Mouse (Mus musculus) heart, embryonic 11.5 days (tissue): Measurements from ENCODE around the gene Sun2. TPM values are rescaled to one million over a fixed set of nuclear protein-coding genes. Genes with fewer than 3 reads are reported as not detected.
A peak's percentile ranks its signal among the peaks of the same experiment; 100 is the strongest.

ENCODE experiments used
- ATAC-seq: fragments of 200-750 bp; cut with Nextera tagmentation; replicated peaks from 2 replicates; pipeline ENCODE4 v1.8.0; 2017; ENCODE audit warnings: moderate library complexity; ENCODE audit not compliant: insufficient number of reproducible peaks, low FRiP score, low TSS enrichment
- H3K27ac ChIP-seq: fragments of 300-500 bp; sonication (generic); 2 replicates; pipeline ENCODE4 v1.5.1; 2014; ENCODE audit warnings: mild to moderate bottlenecking, low read depth, low read length
- H3K27me3 ChIP-seq: fragments of 300-500 bp; sonication (generic); 2 replicates; pipeline ENCODE4 v1.6.1; 2014; ENCODE audit warnings: mild to moderate bottlenecking, low read length, mixed read lengths; ENCODE audit not compliant: control insufficient read depth, insufficient read depth
- H3K36me3 ChIP-seq: fragments of 300-500 bp; sonication (generic); 2 replicates; pipeline ENCODE4 v1.6.1; 2014; ENCODE audit warnings: mild to moderate bottlenecking, low read length, moderate library complexity, mixed read lengths; ENCODE audit not compliant: control insufficient read depth, insufficient read depth
- H3K4me1 ChIP-seq: fragments of 300-500 bp; sonication (generic); 2 replicates; pipeline ENCODE4 v1.6.1; 2014; ENCODE audit warnings: low read length; ENCODE audit not compliant: control insufficient read depth, insufficient read depth
- H3K4me2 ChIP-seq: fragments of 300-500 bp; sonication (generic); 2 replicates; pipeline ENCODE4 v1.6.1; 2014; ENCODE audit warnings: mild to moderate bottlenecking, moderate library complexity
- H3K4me3 ChIP-seq: fragments of 300-500 bp; sonication (generic); 2 replicates; pipeline ENCODE4 v1.5.1; 2014; ENCODE audit warnings: low read depth, low read length
- H3K9ac ChIP-seq: fragments of 300-500 bp; sonication (generic); 2 replicates; pipeline ENCODE4 v1.6.1; 2014; ENCODE audit warnings: mild to moderate bottlenecking, low read depth, low read length, moderate library complexity
- H3K9me3 ChIP-seq: fragments of 300-500 bp; sonication (generic); replicated peaks from 2 replicates; pipeline ENCODE4 v1.6.1; 2016; ENCODE audit warnings: low read length; ENCODE audit not compliant: control insufficient read depth
- WGBS: fragments of 180-500 bp; shearing (Covaris S2); extraction: QIAGEN DNeasy Blood & Tissue Kit; methylation state at CpG from one replicate; pipeline ENCODE4 v1.1.7; 2014; ENCODE audit not compliant: insufficient replicate concordance; 5-methylcytosine and 5-hydroxymethylcytosine counted together
- polyA plus RNA-seq: library from polyadenylated mRNA; unstranded; fragments of >200 nt; fragmentation: Nextera tagmentation; extraction: Ambion mirVana; gene quantifications from 2 replicates; pipeline ENCODE4 v1.2.1, GENCODE M21; 2014

Sun2 gene
- polyA plus RNA-seq, 1 experiment from 2014 or later, result 4.9 TPM

DNA sequence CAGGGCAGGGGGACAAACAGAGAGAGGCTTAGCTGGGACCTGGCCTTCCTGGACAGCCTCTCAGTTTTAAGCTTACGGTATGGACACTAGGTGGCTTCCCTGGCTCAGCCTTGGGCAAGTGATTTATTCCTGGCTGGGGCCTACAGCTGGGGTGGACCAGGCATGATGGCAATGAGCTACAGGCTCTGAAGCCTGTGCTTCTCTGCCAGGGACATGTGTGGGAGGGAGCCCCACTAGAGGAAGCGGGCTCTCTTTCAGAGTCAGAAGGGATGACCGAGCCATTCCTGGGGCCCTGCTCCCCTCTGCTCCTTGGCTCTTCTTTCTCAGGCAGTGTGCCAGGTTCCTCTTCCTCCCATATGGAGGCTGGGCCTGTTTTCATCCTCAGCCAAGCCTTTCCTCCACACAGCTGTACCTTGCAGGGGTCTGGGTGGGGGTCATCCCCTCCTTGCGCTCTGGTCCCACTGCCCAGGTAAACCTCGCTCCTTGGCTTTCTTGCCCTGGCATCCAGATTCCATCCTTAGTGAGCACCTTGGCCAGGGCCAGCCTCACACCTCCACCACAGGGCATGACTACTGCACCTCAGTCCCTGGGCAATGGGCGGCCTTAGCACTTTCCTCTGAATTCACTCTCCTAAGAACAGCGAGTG, 21.4 kb upstream of the Sun2 start:
- Histone ChIP-seq H3K27me3 (no peaks in the 10 kb centered on the region), H3K27ac (no peak overlapping the region), H3K4me2 (no peak overlapping the region), H3K4me1 (peaks cover 11% of the 10 kb centered on the region), H3K4me3 (no peak overlapping the region), H3K9me3 (no peaks in the 10 kb centered on the region), H3K36me3 (0 out of 2 replicates have a peak, but pooled peaks cover 2% of the 10 kb centered on the region), H3K9ac (no peak overlapping the region)
- 88% methylated on average over 7 of the region's 7 CpGs for WGBS
- ATAC-seq, result no peak

GRCm38 (mm10) chr15:79763001-79763400, 20.7 kb upstream of the Sun2 start:
- Histone ChIP-seq H3K27ac (no peak overlapping the region), H3K4me3 (no peak overlapping the region), H3K36me3 (0 out of 2 replicates have a peak, but pooled peaks cover 2% of the 10 kb centered on the region), H3K4me2 (no peak overlapping the region), H3K9ac (no peak overlapping the region), H3K27me3 (no peaks in the 10 kb centered on the region), H3K4me1 (peaks cover 11% of the 10 kb centered on the region), H3K9me3 (no peaks in the 10 kb centered on the region)
- ATAC-seq, result no peak
- WGBS, result 78% methylated on average over 9 of the region's 9 CpGs

- Histone ChIP-seq H3K27me3 (no peaks in the 10 kb centered on the region), H3K9ac (no peak overlapping the region), H3K27ac (no peak overlapping the region), H3K4me2 (no peak overlapping the region), H3K4me1 (no peaks in the 10 kb centered on the region; the same call in none of the 2 replicates), H3K36me3 (0 out of 2 replicates have a peak, but pooled peaks cover 2% of the 10 kb centered on the region), H3K9me3 (no peaks in the 10 kb centered on the region), H3K4me3 (no peak overlapping the region)
- no peak for ATAC-seq
- 89% methylated on average over 6 of the region's 6 CpGs for WGBS
These were observed 18.6 kb upstream of the Sun2 start for GRCm38 (mm10) chr15:79760956-79761355.

DNA sequence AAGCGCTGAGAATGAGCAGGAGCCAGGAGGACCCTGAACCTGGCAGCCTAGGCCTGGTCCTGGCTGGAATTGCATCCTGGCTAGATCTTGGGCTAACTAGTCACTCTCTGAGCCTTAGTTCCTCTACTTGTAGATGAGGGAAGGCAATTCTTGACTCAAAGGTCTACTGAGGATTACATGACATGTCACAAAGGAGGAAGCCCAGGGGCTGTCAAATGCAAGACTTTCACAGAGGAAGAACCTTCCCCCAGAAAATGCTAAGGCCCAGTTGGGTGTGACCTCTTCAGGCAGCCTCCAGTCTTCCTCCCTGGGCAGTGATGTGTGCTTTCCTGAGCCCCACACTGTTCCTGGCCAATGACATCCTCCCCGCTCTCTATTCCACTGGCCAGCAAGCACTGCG, 14.8 kb upstream of the Sun2 start:
- H3K27ac ChIP-seq, result no peak overlapping the region
- no peak overlapping the region for H3K4me2 ChIP-seq
- H3K4me1 ChIP-seq, result no peaks in the 10 kb centered on the region
- H3K27me3 ChIP-seq, result no peaks in the 10 kb centered on the region
- no peak for ATAC-seq
- H3K9ac ChIP-seq, result no peak overlapping the region
- no peaks in the 10 kb centered on the region for H3K9me3 ChIP-seq
- no peaks in the 10 kb centered on the region for H3K36me3 ChIP-seq
- WGBS, result 83% methylated on average over 3 of the region's 3 CpGs
- no peak overlapping the region for H3K4me3 ChIP-seq

DNA sequence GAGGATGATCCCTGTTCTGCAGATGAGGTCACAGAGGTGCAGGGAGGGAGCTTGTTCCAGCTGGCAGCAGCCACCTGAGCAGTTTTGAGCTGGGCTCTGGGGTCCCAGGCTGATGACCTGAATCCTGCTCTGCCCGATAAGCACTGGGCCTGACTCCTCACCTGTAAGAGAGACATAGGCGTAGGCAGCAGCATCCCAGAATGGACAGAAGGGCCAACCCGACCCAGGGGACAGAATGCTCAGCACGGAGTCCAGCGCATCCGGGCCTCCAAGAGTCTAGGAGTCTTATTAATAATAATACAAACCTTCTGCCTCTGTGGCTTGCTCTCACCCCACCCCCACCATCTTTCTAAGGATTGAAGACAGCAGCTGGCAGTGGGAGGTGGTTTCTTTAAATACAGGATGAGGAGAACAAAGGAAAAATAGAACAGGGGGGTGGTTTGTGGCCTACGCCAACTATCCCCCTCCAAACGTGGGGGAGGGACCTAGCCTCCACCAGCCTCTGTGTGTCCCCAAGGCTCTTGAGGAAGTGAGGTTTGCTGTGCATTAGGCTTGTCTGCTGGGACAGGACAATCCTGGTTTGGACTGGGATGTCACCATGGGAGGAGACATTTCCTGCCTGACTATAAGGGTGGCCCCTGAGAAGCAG, 13.8 kb upstream of the Sun2 start:
- ATAC-seq, result no peak
- Histone ChIP-seq H3K27ac (no peak overlapping the region), H3K4me1 (no peaks in the 10 kb centered on the region), H3K4me3 (no peak overlapping the region), H3K9me3 (no peaks in the 10 kb centered on the region), H3K36me3 (no peaks in the 10 kb centered on the region), H3K9ac (no peak overlapping the region), H3K27me3 (no peaks in the 10 kb centered on the region), H3K4me2 (no peak overlapping the region)
- 78% methylated on average over 8 of the region's 8 CpGs for WGBS

DNA sequence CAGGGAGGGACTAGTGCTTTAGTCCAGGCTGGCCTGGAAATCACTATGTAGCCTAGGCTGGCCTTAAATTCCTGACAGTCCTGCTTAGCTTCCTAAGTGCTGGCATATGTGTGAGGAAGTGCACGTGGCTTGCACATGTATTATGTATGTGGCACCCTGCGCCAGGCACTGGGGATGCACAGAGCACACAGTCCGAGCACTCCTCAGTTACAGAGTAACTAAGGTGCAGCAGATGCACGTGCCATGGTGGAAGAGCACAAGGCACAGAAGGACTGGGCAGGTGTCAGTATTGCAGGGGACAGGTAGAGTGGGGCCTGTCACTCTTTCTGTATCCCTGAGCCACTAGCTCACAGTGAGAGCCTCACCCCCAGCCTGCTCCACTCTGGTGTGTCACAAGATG, 12.8 kb upstream of the Sun2 start:
- no peaks in the 10 kb centered on the region for H3K27me3 ChIP-seq
- 72% methylated on average over 4 of the region's 4 CpGs for WGBS
- H3K4me2 ChIP-seq, result no peak overlapping the region
- H3K9ac ChIP-seq, result no peak overlapping the region
- ATAC-seq, result no peak; the same call in 1 of the 2 replicates
- H3K9me3 ChIP-seq, result no peaks in the 10 kb centered on the region
- H3K36me3 ChIP-seq, result no peaks in the 10 kb centered on the region
- H3K4me1 ChIP-seq, result no peaks in the 10 kb centered on the region
- no peak overlapping the region for H3K27ac ChIP-seq
- no peak overlapping the region for H3K4me3 ChIP-seq

DNA sequence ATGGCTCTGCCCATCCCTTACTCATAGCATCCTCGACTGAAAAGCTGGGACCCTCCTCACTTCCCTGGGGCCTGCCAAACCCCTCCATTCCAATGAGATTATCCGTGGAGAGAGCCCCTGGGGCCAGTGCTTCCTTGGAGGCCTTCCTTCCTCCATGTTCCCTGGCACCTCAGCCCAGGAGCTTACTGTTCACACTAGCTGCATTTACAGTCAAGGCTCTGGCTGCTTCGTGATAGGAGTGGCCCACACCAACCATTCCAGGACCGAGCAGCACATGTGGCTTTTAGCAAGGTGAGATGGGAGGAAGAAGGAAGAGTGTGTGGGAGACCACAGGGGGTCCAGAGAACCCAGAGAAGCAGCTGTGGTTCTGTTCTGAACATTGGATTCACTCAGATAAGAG, 11.5 kb upstream of the Sun2 start:
- H3K9ac ChIP-seq, result no peak overlapping the region
- 54% methylated on average over 4 of the region's 4 CpGs for WGBS
- H3K36me3 ChIP-seq, result no peaks in the 10 kb centered on the region
- no peaks in the 10 kb centered on the region for H3K27me3 ChIP-seq
- no peak for ATAC-seq
- no peaks in the 10 kb centered on the region for H3K9me3 ChIP-seq
- H3K4me3 ChIP-seq, result no peak overlapping the region
- H3K4me1 ChIP-seq, result no peaks in the 10 kb centered on the region
- H3K27ac ChIP-seq, result no peak overlapping the region
- H3K4me2 ChIP-seq, result no peak overlapping the region

GRCm38 (mm10) chr15:79753420-79753752, 11.1 kb upstream of the Sun2 start:
- WGBS, result 74% methylated on average over 3 of the region's 3 CpGs
- peak; percentile 47; the same call in 1 of the 2 replicates for ATAC-seq

More at GRCm38 (mm10) chr15:79753420-79753752, 11.1 kb upstream of the Sun2 start:
- Histone ChIP-seq H3K4me3 (no peak overlapping the region), H3K9me3 (no peaks in the 10 kb centered on the region), H3K4me1 (no peaks in the 10 kb centered on the region), H3K9ac (no peak overlapping the region), H3K36me3 (no peaks in the 10 kb centered on the region), H3K4me2 (no peak overlapping the region), H3K27ac (no peak overlapping the region), H3K27me3 (no peaks in the 10 kb centered on the region)
